Mouse (Mus musculus) hindbrain, embryonic 11.5 days (tissue): ENCODE results near the gene Serpina1c. TPM values are rescaled to one million over a fixed set of nuclear protein-coding genes. Genes with fewer than 3 reads are reported as not detected.
"Not testable (repeated sequence)": the region's sequence is repeated elsewhere in the genome, so short reads cannot be mapped to it uniquely, and the experiment has no call there.

Experiments
- ATAC-seq: fragments of 200-750 bp; cut with Nextera tagmentation; 2 replicates; pipeline ENCODE4 v1.8.0; 2017; ENCODE audit warnings: mild to moderate bottlenecking, moderate TSS enrichment, moderate library complexity; ENCODE audit not compliant: low FRiP score
- DNase-seq: peaks from one replicate; pipeline ENCODE4 v3.0.0-alpha.2; 2015; ENCODE audit warnings: low spot score
- H3K27ac ChIP-seq: fragments of 300-500 bp; sonication (generic); 2 replicates; pipeline ENCODE4 v1.5.1; 2014; ENCODE audit warnings: mild to moderate bottlenecking, low read depth, low read length
- H3K27me3 ChIP-seq: fragments of 300-500 bp; sonication (generic); 2 replicates; pipeline ENCODE4 v1.6.1; 2014; ENCODE audit warnings: mild to moderate bottlenecking, low read length, moderate library complexity, mixed read lengths; ENCODE audit not compliant: control insufficient read depth, insufficient read depth
- H3K36me3 ChIP-seq: fragments of 300-500 bp; sonication (generic); 2 replicates; pipeline ENCODE4 v1.6.1; 2014; ENCODE audit warnings: mild to moderate bottlenecking, low read length, moderate library complexity, mixed read lengths; ENCODE audit not compliant: control insufficient read depth, insufficient read depth
- H3K4me1 ChIP-seq: fragments of 300-500 bp; sonication (generic); replicated peaks from 2 replicates; pipeline ENCODE4 v1.6.1; 2014; ENCODE audit warnings: low read length, mixed read lengths; ENCODE audit not compliant: control insufficient read depth, insufficient read depth
- H3K4me2 ChIP-seq: fragments of 300-500 bp; sonication (generic); replicated peaks from 2 replicates; pipeline ENCODE4 v1.6.1; 2014; ENCODE audit warnings: mild to moderate bottlenecking, low read depth, low read length
- H3K4me3 ChIP-seq: fragments of 300-500 bp; sonication (generic); 2 replicates; pipeline ENCODE4 v1.5.1; 2014; ENCODE audit warnings: low read depth, low read length
- H3K9ac ChIP-seq: fragments of 300-500 bp; sonication (generic); 2 replicates; pipeline ENCODE4 v1.6.1; 2014; ENCODE audit warnings: low read depth, low read length
- H3K9me3 ChIP-seq: fragments of 300-500 bp; sonication (generic); 2 replicates; pipeline ENCODE4 v1.6.1; 2016; ENCODE audit warnings: low read length; ENCODE audit not compliant: control insufficient read depth
- WGBS: fragments of 180-500 bp; shearing (Covaris S2); extraction: QIAGEN DNeasy Blood & Tissue Kit; methylation state at CpG from one replicate; pipeline ENCODE4 v1.1.7; 2014; 5-methylcytosine and 5-hydroxymethylcytosine counted together
- polyA plus RNA-seq: library from polyadenylated mRNA; unstranded; fragments of >200 nt; fragmentation: Nextera tagmentation; extraction: Ambion mirVana; gene quantifications from 2 replicates; pipeline ENCODE4 v1.2.1, GENCODE M21; 2014

The Serpina1c gene
- polyA plus RNA-seq = not detected in 2 replicates

DNA sequence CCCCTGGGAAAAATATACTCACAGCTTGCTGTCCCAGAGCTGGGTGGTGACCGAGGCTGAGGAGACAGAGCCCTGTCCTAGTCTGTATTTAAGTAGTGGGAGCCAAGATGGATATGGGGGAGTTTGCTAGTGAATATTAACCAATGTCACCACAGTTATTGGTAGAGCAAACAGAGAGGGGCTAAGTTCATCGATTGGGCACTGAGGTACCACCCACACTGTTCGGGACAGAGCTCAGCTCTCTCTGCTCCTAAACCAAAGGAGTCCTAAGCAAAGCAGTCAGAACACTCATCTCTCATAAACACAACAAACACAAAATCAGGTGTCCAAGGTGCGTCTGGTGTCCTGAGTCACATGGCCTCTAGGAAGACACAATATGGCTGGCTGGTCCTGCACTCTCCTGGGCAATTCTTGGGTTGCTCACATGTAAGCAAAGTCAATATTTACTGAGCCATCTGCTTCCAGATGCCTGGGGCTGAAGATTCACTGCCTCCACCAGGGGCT lies at the start of gene Serpina1c:
Gene Serpina1c (minus strand): TSS at position 51 of the 504 bp plus-strand sequence.
- not testable (repeated sequence) for DNase-seq, H3K4me1 ChIP-seq, H3K9ac ChIP-seq, H3K27ac ChIP-seq, H3K27me3 ChIP-seq, H3K36me3 ChIP-seq, H3K9me3 ChIP-seq, H3K4me2 ChIP-seq, ATAC-seq, H3K4me3 ChIP-seq
- WGBS = 82% methylated on average over 4 of the region's 4 CpGs

GRCm38 (mm10) chr12:103952972-103953371 lies 48.3 kb upstream of the Serpina1c start:
- DNase-seq, H3K4me1 ChIP-seq, H3K4me3 ChIP-seq, H3K36me3 ChIP-seq, H3K4me2 ChIP-seq, H3K9ac ChIP-seq, ATAC-seq, H3K27me3 ChIP-seq, H3K9me3 ChIP-seq, H3K27ac ChIP-seq: not testable (repeated sequence)
- 98% methylated on average over 3 of the region's 3 CpGs for WGBS

DNA sequence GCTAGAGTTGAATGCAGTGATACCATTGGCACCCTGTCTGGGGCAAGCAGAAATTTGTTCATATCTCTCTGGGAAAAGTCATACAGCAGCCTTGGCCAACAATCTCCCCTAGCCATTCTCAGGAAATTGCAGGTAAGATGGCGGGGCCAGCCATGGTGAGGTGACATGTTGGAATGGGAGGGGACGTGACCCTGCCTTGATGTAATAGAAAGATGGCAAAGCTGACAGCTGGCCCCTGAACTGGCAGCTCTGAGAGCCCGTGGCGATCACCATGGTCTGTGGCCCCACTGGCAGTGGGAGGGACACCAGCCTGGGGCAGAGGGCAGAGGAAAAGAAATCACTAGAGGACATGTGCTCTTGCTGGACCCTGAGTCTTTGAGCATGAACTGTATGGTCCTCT lies 41.6 kb upstream of the Serpina1c start:
- Histone ChIP-seq H3K27ac (no peak overlapping the region), H3K9me3 (no peaks in the 10 kb centered on the region), H3K4me3 (no peak overlapping the region), H3K9ac (no peak overlapping the region), H3K36me3 (no peaks in the 10 kb centered on the region), H3K27me3 (no peaks in the 10 kb centered on the region), H3K4me1 (no peaks in the 10 kb centered on the region), H3K4me2 (no peak overlapping the region)
- WGBS = 79% methylated on average over 4 of the region's 4 CpGs
- ATAC-seq = no peak
- no peak for DNase-seq

- not testable (repeated sequence) for H3K9ac ChIP-seq, H3K27ac ChIP-seq, H3K4me3 ChIP-seq, H3K4me2 ChIP-seq, H3K4me1 ChIP-seq, DNase-seq, H3K27me3 ChIP-seq, ATAC-seq, H3K9me3 ChIP-seq, H3K36me3 ChIP-seq
- WGBS = 97% methylated on average over 11 of the region's 16 CpGs
These were observed 4.5 kb upstream of the Serpina1c start for GRCm38 (mm10) chr12:103909181-103909580.

DNA sequence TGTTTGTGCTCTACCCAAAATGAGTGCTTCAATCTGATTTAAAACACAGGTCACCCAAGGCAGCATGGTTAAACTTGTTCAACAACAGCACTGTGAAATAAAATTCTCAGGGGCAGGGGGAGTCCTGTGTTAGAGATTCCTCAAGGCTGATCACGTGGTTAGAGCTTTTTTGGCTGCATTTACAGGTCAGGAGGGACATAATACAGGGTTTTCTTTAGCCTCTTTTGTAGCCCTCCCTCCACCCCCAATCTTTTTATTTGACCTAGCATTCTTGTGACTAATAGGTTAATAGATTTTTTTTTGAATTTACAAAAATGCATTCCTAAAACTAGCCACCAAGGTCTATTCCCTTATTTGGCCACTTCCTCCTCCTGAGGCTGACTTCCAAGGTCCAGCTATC lies 3.1 kb upstream of the Serpina1c start:
- not testable (repeated sequence) for ATAC-seq
- 36% methylated on average over 1 of the region's 1 CpGs for WGBS

DNA sequence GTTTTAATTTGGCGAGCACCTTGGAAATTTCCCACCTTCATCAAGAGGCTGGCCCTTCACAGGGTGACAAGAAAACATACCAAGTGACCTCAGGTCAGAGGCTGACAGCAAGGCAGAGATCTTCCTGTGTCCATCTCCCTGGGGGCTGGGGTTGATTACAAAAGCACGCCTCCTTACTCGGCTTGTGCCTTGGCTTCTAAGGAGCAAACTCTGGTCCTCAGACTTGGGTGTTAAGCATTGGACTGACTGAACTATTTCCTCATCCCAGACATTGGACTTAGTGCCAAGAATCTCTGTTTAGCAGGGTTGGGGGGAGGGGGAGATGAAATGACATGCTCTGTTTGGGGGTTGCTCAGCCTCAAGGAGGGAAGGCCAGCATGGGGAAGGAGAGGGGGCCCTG lies 2.8 kb downstream of the Serpina1c start:
- H3K36me3 ChIP-seq, DNase-seq, H3K4me3 ChIP-seq, H3K9ac ChIP-seq, H3K27ac ChIP-seq, H3K4me1 ChIP-seq, H3K27me3 ChIP-seq, ATAC-seq, H3K4me2 ChIP-seq, H3K9me3 ChIP-seq: not testable (repeated sequence)
- WGBS = 91% methylated on average over 3 of the region's 3 CpGs

More for the DNA sequence above, 3.1 kb upstream of the Serpina1c start:
- H3K9ac ChIP-seq, H3K27me3 ChIP-seq, H3K4me3 ChIP-seq, DNase-seq, H3K4me2 ChIP-seq, H3K36me3 ChIP-seq, H3K27ac ChIP-seq, H3K4me1 ChIP-seq, H3K9me3 ChIP-seq: not testable (repeated sequence)

DNA sequence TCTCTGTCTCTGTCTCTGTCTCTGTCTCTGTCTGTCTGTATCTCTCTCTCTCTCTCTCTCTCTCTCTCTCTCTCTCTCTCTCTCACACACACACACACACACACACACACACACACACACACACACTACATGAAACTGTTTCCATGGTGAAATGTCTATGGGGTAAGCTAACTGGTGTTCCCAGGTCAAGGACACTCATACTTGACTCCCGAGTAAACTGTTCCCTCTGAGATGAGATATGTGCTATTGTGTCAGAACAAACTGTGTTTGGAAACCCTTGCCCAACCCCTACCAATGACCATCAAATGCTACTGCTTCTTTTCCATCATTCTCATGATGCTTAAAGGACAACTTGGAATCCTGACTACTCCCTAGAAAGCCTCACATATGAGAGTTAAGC lies 37.8 kb downstream of the Serpina1c start:
- H3K9ac ChIP-seq, H3K4me2 ChIP-seq, ATAC-seq, DNase-seq, H3K4me3 ChIP-seq, H3K9me3 ChIP-seq, H3K36me3 ChIP-seq, H3K27ac ChIP-seq, H3K27me3 ChIP-seq, H3K4me1 ChIP-seq: not testable (repeated sequence)
- WGBS = 88% methylated on average over 1 of the region's 1 CpGs

GRCm38 (mm10) chr12:103863101-103863974 lies 41.3 kb downstream of the Serpina1c start, which contains the start of gene Serpina1a:
TSS of gene Serpina1a (minus strand) at chr12:103863562.
- not testable (repeated sequence) for DNase-seq, H3K9ac ChIP-seq, H3K27ac ChIP-seq, H3K9me3 ChIP-seq, ATAC-seq, H3K4me3 ChIP-seq, H3K4me2 ChIP-seq, H3K36me3 ChIP-seq, H3K27me3 ChIP-seq, H3K4me1 ChIP-seq
- WGBS = 87% methylated on average over 9 of the region's 9 CpGs

GRCm38 (mm10) chr12:103860976-103861375 lies 43.7 kb downstream of the Serpina1c start:
- DNase-seq = no peak
- no peak overlapping the region for H3K27ac ChIP-seq
- no peak overlapping the region for H3K9ac ChIP-seq
- no peak for ATAC-seq
- H3K4me1 ChIP-seq = no peaks in the 10 kb centered on the region
- no peaks in the 10 kb centered on the region for H3K9me3 ChIP-seq
- no peaks in the 10 kb centered on the region for H3K36me3 ChIP-seq
- no peak overlapping the region for H3K4me3 ChIP-seq
- H3K4me2 ChIP-seq = no peak overlapping the region
- H3K27me3 ChIP-seq = no peaks in the 10 kb centered on the region
- 76% methylated on average over 3 of the region's 3 CpGs for WGBS
